Mouse (Mus musculus) myocyte (in vitro differentiated cells): ENCODE measurements around the gene Col5a2. TPM values are rescaled to one million over a fixed set of nuclear protein-coding genes. Genes with fewer than 3 reads are reported as not detected.

Experiments
- H3K27me3 ChIP-seq: one replicate; pipeline ENCODE4 v1.6.1; 2011; ENCODE audit not compliant: control insufficient read depth, insufficient read depth, insufficient read length
- H3K36me3 ChIP-seq: one replicate; pipeline ENCODE4 v1.6.1; 2011; ENCODE audit not compliant: control insufficient read depth, insufficient read depth
- H3K4me2 ChIP-seq: one replicate; pipeline ENCODE4 v1.6.1; 2011; ENCODE audit warnings: low read depth, control low read depth
- H3K4me3 ChIP-seq: one replicate; pipeline ENCODE4 v1.5.1; 2011; ENCODE audit warnings: mild to moderate bottlenecking, control low read depth, moderate library complexity
- H3K79me2 ChIP-seq: one replicate; pipeline ENCODE4 v1.6.1; 2011; ENCODE audit not compliant: control insufficient read depth, insufficient read depth
- H3ac ChIP-seq: one replicate; pipeline ENCODE4 v1.6.1; 2011; ENCODE audit not compliant: control insufficient read depth, insufficient read length
- CEBPB ChIP-seq: IDR thresholded peaks from 2 replicates; pipeline ENCODE4 v1.6.1; 2011; ENCODE audit warnings: mild to moderate bottlenecking, moderate library complexity; ENCODE audit not compliant: poor library complexity, insufficient read depth, severe bottlenecking
- E2F4 ChIP-seq: IDR thresholded peaks from one replicate; pipeline ENCODE4 v1.6.1; 2011; ENCODE audit warnings: mild to moderate bottlenecking, control low read depth, moderate library complexity; ENCODE audit not compliant: insufficient read depth
- MAX ChIP-seq: IDR thresholded peaks from one replicate; pipeline ENCODE4 v1.6.1; 2011; ENCODE audit warnings: low read depth, mild to moderate bottlenecking, control low read depth
- MYOD1 ChIP-seq, 3 experiments: IDR thresholded peaks; one replicate each; pipeline ENCODE4 v1.6.1; 2011; ENCODE audit warnings: control low read depth in 2 of 3, low read depth in 2 of 3, mild to moderate bottlenecking in 2 of 3, moderate library complexity in 1 of 3; ENCODE audit not compliant: insufficient read length in 2 of 3, control insufficient read depth in 1 of 3
- MYOG ChIP-seq, 3 experiments: IDR thresholded peaks; one replicate each; pipeline ENCODE4 v1.6.1; 2011; ENCODE audit warnings: control low read depth in 2 of 3, low read depth in 2 of 3, mild to moderate bottlenecking in 2 of 3; ENCODE audit not compliant: insufficient read length in 2 of 3, control insufficient read depth in 1 of 3, insufficient read depth in 1 of 3
- POLR2A ChIP-seq: IDR thresholded peaks from one replicate; pipeline ENCODE4 v1.6.1; 2011; ENCODE audit warnings: low read depth, mild to moderate bottlenecking, control low read depth, moderate library complexity; ENCODE audit not compliant: insufficient read length
- POLR2AphosphoS2 ChIP-seq: IDR thresholded peaks from one replicate; pipeline ENCODE4 v1.6.1; 2011; ENCODE audit warnings: low read depth, control low read depth; ENCODE audit not compliant: insufficient read length
- REST ChIP-seq: IDR thresholded peaks from one replicate; pipeline ENCODE4 v1.6.1; 2011; ENCODE audit warnings: mild to moderate bottlenecking, control low read depth, moderate library complexity; ENCODE audit not compliant: insufficient read depth, insufficient read length
- SRF ChIP-seq: IDR thresholded peaks from one replicate; pipeline ENCODE4 v1.6.1; 2011; ENCODE audit warnings: low read depth; ENCODE audit not compliant: control insufficient read depth, insufficient read length
- TCF12 ChIP-seq: IDR thresholded peaks from one replicate; pipeline ENCODE4 v1.6.1; 2011; ENCODE audit warnings: mild to moderate bottlenecking, control low read depth; ENCODE audit not compliant: poor library complexity, insufficient read depth, severe bottlenecking
- TCF3 ChIP-seq: IDR thresholded peaks from one replicate; pipeline ENCODE4 v1.6.1; 2011; ENCODE audit warnings: low read depth, control low read depth; ENCODE audit not compliant: insufficient read length
- USF1 ChIP-seq: IDR thresholded peaks from one replicate; pipeline ENCODE4 v1.6.1; 2011; ENCODE audit warnings: low read depth, mild to moderate bottlenecking, control low read depth, moderate library complexity
- polyA plus RNA-seq: library from polyadenylated mRNA; unstranded; fragments of >200 nt; fragmentation: generic; extraction: Trizol; gene quantifications from one replicate; pipeline ENCODE4 v1.2.1, GENCODE M21; 2012; ENCODE audit warnings: missing spikeins

The Col5a2 gene
- polyA plus RNA-seq, 1 experiment, result 115 TPM

- Histone ChIP-seq H3K36me3 (peaks cover 79% of the 10 kb centered on the region), H3K4me3 (no peak overlapping the region), H3K27me3 (no peaks in the 10 kb centered on the region), H3K4me2 (no peak overlapping the region), H3ac (no peak overlapping the region), H3K79me2 (no peaks in the 10 kb centered on the region)
- TF ChIP-seq TCF3 (no peak), SRF (no peak), MAX (no peak)
Observed at GRCm38 (mm10) chr1:45381866-45382265, 121.2 kb downstream of the Col5a2 start.

- Histone ChIP-seq H3K79me2 (no peaks in the 10 kb centered on the region), H3K36me3 (peaks cover 77% of the 10 kb centered on the region), H3K4me3 (no peak overlapping the region), H3K27me3 (no peaks in the 10 kb centered on the region), H3K4me2 (no peak overlapping the region), H3ac (no peak overlapping the region)
- TF ChIP-seq POLR2AphosphoS2 (no peak), TCF12 (no peak), REST (no peak), TCF3 (no peak), MAX (no peak), MYOD1 (IDR thresholded peaks at IDR 0.05; ENCODE audit: control insufficient read depth in 1 of 3, insufficient read length in 2 of 3, low read depth in 2 of 3) (no peak)
Observed at GRCm38 (mm10) chr1:45379992-45380690, 122.9 kb downstream of the Col5a2 start.

GRCm38 (mm10) chr1:45365427-45365826, 137.7 kb downstream of the Col5a2 start:
- peak in 1 of 3 experiments; percentile 60 for TF ChIP-seq MYOG (IDR thresholded peaks at IDR 0.05; ENCODE audit: control insufficient read depth in 1 of 3, insufficient read depth in 1 of 3, insufficient read length in 2 of 3, low read depth in 2 of 3)
- peak in 1 of 3 experiments; percentile 56 for TF ChIP-seq MYOD1 (IDR thresholded peaks at IDR 0.05; ENCODE audit: control insufficient read depth in 1 of 3, insufficient read length in 2 of 3, low read depth in 2 of 3)
- no peak for TF ChIP-seq TCF3
- H3K79me2 ChIP-seq, result no peaks in the 10 kb centered on the region

GRCm38 (mm10) chr1:45363274-45363673, 139.8 kb downstream of the Col5a2 start:
- no peak for TF ChIP-seq MYOG (IDR thresholded peaks at IDR 0.05; ENCODE audit: control insufficient read depth in 1 of 3, insufficient read depth in 1 of 3, insufficient read length in 2 of 3, low read depth in 2 of 3)
- no peak for TF ChIP-seq USF1
- no peak for TF ChIP-seq MYOD1 (IDR thresholded peaks at IDR 0.05; ENCODE audit: control insufficient read depth in 1 of 3, insufficient read length in 2 of 3, low read depth in 2 of 3)
- TF ChIP-seq REST, result no peak
- TF ChIP-seq TCF3, result no peak
- no peak for TF ChIP-seq CEBPB
- no peak for TF ChIP-seq E2F4
- no peak for TF ChIP-seq SRF
- no peak for TF ChIP-seq POLR2A
- no peak for TF ChIP-seq TCF12
- no peak for TF ChIP-seq MAX
- TF ChIP-seq POLR2AphosphoS2, result no peak
- no peaks in the 10 kb centered on the region for H3K79me2 ChIP-seq
- no peaks in the 10 kb centered on the region for H3K27me3 ChIP-seq
- no peak overlapping the region for H3K4me3 ChIP-seq
- peaks cover 15% of the 10 kb centered on the region for H3K36me3 ChIP-seq
- H3ac ChIP-seq, result no peak overlapping the region
- no peak overlapping the region for H3K4me2 ChIP-seq

More at GRCm38 (mm10) chr1:45365427-45365826, 137.7 kb downstream of the Col5a2 start:
- no peak overlapping the region for H3K4me3 ChIP-seq
- H3K36me3 ChIP-seq, result peaks cover 32% of the 10 kb centered on the region
- no peaks in the 10 kb centered on the region for H3K27me3 ChIP-seq
- H3K4me2 ChIP-seq, result no peak overlapping the region
- H3ac ChIP-seq, result no peak overlapping the region

GRCm38 (mm10) chr1:45359673-45360072, 143.4 kb downstream of the Col5a2 start:
- H3K36me3 ChIP-seq, result peaks cover under 1% of the 10 kb centered on the region
- H3ac ChIP-seq, result no peak overlapping the region
- H3K27me3 ChIP-seq, result no peaks in the 10 kb centered on the region
- no peak overlapping the region for H3K4me3 ChIP-seq
- TF ChIP-seq TCF3 (no peak), MAX (no peak), SRF (no peak), MYOG (IDR thresholded peaks at IDR 0.05; ENCODE audit: control insufficient read depth in 1 of 3, insufficient read depth in 1 of 3, insufficient read length in 2 of 3, low read depth in 2 of 3) (no peak), REST (no peak), MYOD1 (IDR thresholded peaks at IDR 0.05; ENCODE audit: control insufficient read depth in 1 of 3, insufficient read length in 2 of 3, low read depth in 2 of 3) (no peak), E2F4 (no peak), POLR2A (no peak), USF1 (no peak), TCF12 (no peak), POLR2AphosphoS2 (no peak), CEBPB (no peak)
- no peaks in the 10 kb centered on the region for H3K79me2 ChIP-seq
- H3K4me2 ChIP-seq, result no peak overlapping the region
